Mouse (Mus musculus) ES-Bruce4 (cell line): Measurements from ENCODE around the gene Ggcx.

Experiments used
- CTCF ChIP-seq: IDR thresholded peaks from one replicate; pipeline ENCODE4 v1.8.1; 2011; ENCODE audit warnings: low read depth, low read length
- EP300 ChIP-seq: IDR thresholded peaks from 2 replicates; pipeline ENCODE4 v1.6.1; 2011; ENCODE audit warnings: low read depth, low read length; ENCODE audit not compliant: insufficient read depth
- POLR2A ChIP-seq: IDR thresholded peaks from one replicate; pipeline ENCODE4 v1.8.1; 2011; ENCODE audit warnings: low read length; ENCODE audit not compliant: insufficient read depth

GRCm38 (mm10) chr6:72385258-72385657 lies 28.9 kb upstream of the Ggcx start:
- TF ChIP-seq CTCF: no peak
- TF ChIP-seq POLR2A: no peak
- no peak for TF ChIP-seq EP300
